Mouse (Mus musculus): ENCODE data around the gene Ppp2r1b. TPM values are rescaled to one million over a fixed set of nuclear protein-coding genes. Genes with fewer than 3 reads are reported as not detected.
A peak's percentile ranks its signal among the peaks of the same experiment; 100 is the strongest.

The Ppp2r1b gene
- total RNA-seq, 2 experiments from 2014 or later, result 35.1 to 36.5 TPM

DNA sequence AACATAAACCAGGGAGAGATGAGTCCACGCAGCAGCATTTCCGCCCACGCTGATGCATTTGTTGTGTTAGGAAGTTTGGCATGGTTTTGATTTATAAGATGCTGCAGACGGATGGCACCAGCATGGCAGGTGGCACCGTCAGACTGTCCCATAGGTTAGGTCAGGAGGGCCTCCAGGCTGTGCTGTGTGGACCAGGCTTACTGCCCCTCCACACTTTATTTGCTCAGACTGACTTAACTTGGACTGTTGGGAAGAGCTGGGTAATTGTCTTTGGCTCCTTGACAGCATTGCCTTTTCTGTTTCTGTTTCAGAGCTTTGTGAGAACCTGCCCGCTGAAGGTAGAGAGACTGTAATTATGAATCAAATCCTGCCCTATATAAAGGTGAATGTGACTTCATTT, 21.9 kb downstream of the Ppp2r1b start:
- no peak for DNase-seq

DNA sequence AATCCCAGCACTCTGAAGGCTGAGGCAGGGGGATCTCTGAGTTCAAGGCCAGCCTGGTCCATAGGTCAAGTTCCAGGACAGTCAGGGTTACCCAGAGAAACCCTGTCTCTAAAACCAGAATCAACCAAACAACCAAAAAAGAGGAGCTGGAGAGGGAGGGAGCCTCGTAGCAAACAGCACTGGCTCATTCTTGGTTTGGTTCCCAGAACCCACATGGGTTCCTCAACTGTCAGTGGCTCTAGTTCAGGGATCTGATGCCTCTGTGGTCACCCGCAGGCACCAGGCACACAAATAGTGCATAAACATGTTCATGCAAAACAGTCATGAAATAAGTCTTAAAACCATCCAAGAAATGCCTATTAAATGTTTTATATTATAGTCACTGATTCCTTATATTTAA, 23.1 kb downstream of the Ppp2r1b start:
- no peak for DNase-seq

DNA sequence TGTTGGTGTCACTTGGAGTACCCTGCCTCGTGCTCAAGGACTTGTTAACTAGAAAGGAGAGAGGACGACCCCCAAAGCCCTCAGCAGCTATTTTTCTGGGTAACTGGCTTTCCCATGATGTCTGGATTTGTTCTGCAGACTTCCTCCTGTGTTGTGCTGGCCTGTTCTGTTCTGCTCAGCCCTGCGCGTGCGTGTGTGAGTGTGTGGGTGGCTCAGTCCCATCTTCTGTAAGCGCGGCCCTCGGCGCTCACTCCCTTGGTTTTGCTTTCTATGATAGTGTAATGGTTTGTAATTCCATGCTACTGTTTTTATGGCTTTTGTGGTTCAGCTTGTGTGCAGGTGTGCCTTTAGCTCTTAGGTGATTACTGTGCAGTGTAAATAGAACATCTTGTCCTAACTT, 28.1 kb downstream of the Ppp2r1b start:
- DNase-seq, result no peak

DNA sequence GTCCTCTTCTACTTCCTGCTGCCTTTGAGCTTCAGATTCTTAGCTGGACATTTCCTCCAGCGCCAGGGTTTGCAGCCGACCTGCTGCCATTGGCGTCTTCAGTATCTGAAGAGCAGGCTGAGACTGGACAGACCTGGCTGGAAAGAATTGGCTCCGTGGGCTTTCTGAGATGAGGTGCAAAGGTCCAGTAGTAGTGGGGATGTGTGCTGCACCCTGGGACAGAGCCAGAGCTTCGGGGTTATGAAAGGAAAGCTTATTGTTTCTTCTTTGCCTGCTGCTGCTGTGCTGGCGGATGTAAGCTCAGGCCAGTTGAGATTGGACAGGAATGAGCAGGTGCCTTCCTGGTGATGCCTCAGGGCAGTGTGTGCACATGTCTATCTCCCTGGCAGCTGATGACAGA, 28.9 kb downstream of the Ppp2r1b start:
- no peak for DNase-seq

DNA sequence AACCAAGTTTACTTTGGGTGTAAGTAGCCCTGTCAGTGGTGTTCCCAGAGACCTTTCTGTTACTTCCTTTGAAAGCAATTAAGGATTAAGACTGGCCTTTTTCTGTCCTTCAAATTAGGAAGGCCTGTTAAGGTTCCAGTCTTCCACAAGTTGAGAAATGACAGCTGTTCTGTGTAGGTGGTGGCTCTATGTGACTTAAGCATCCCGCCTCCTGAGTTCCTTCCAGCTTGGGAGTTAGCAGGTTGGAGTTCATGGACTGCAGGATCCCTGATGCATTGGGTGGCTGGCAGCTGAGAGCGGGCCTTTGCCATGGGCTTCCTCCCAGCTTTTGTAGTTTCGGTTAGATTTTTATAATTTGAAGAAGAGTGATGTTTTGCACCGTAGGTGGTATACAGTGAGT, 30.4 kb downstream of the Ppp2r1b start:
- no peak for DNase-seq

DNA sequence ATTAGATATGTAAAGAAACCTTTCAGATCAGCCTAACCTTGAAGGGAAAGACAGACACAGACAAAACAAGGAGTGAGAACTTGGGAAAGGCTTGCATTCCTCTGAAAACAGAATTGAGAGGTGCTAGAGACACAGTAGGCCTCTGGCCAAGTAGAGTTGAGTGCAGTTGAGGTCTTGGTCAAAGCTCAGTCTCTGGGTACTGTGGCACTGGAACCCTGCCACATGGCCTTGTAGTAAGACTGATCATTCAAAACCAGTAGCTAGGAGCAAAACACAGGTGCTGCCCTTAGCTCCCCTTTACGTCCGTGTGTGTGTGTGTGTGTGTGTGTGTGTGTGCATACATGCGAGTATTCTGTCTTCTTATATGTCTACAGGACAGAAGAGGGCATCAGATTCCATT, 31.2 kb downstream of the Ppp2r1b start:
- DNase-seq, result peak; percentile 82

DNA sequence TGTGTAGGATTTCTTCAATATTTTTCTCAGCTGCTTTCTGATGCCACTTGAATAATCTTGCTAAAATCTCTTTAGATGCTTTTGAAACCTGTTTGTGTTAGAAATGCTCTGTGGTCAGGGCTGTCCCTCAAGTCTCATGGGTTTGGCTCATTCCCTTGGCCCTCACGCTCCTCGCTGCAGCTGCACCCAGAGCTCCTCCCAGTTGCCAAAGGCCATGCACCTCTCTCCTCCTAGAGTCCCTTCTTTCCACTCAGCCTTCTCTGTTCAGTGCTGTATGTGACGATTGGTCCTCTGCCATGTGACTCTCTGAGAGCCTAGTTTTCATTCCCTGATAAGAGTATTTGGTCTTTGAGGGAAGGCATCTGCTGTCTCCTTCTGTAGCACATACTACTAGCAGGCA, 32.3 kb downstream of the Ppp2r1b start:
- no peak for DNase-seq

DNA sequence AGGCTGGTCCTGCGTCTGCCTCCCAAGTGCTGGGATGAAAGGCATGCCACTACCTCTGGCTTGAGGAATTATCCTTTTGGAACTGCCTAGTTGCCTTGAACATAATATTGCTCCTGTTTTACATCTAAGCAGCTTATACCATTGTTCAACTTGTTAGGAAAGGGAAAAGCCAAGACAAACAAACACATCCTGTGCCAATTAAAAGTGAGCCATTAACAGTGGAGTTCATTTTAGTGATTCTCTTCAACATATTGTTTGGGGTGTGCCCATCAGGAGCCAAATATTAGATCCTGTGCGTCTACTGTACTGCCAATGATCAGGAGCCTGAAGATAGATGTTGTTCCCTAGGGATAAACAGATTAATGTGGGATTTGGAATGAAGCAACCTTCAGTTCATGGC, 37.1 kb downstream of the Ppp2r1b start:
- DNase-seq, result no peak

DNA sequence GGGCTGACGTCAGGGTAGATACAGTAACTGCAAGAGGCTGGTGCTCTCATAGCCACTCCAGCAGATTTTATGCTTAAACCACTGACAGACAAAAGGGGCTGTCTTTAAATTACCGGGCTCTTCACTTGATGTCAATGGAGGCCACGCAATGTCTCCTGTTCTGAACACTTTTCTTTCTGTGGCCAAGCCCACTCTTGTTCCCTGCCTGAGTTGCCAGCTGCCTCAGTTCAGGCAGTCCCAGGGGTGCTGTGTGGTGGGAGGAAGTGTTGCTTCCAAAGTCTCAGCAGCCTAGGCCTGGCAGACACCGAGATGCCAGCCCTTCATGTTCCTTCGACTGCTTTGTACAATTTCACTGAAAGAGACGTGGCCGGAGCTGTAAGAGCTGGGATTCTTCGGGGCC, 39.0 kb downstream of the Ppp2r1b start:
- DNase-seq, result peak; percentile 57

DNA sequence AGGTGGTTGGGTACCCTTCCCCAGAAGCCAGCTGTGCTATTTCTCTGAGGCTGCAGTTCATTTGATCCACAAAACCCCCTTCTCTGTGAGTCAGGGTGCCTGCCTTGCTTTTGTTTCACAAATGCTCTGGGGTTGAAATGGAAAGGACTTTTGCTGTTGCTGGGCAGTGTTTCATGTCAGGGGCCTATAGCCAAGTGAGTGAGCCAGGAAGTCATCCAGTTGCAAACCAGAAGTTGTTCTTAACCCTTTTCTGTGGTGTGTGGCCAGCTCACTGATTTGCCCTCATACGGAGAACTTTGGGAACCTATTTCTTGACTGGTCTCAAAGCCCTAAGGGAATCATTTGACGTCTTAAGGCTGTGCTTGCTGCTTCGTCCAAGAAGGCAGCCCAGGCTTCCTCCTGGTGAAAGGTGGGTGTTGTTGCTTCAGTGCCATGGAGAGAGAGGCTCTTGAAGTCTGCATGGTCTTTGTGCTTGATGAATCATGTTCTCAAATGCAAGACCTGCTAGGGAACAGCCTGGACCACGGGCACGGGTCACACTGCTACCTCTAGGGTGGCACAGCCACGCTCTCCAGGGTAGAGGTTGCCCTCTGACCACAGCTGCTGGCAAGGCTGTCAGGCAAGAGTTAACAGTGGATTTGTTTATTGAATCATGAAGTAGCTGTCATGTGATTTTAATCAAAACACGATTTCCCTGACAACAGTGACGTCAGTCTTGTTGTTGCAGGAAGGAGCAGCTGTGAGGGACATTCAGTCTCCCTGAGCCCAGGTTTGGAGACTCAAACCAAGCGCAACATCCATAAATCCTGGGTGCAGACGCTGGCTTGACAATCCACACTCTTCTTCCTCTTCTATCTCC, 39.9 kb downstream of the Ppp2r1b start:
- peak; percentile 66 for DNase-seq

DNA sequence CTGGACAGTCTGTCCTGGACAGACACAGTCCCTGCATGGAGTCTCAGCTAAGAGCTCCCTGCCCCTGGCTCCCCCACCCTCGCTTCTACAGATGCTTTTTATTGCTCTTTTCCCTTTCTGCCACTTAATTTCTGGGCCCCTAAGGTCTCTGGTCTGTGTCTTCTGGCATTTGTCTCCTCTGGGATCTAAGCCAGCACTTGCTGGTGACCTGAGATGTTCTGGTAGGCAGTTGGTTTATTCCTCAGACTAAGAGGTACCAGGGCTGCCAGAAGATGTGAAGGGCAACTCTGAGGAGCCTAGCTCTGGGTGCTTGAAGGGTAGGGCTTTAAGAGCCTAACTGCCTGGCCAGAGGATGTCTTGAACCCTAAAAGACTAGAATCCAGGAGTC, 40.5 kb downstream of the Ppp2r1b start:
- DNase-seq, result peak; percentile 45

DNA sequence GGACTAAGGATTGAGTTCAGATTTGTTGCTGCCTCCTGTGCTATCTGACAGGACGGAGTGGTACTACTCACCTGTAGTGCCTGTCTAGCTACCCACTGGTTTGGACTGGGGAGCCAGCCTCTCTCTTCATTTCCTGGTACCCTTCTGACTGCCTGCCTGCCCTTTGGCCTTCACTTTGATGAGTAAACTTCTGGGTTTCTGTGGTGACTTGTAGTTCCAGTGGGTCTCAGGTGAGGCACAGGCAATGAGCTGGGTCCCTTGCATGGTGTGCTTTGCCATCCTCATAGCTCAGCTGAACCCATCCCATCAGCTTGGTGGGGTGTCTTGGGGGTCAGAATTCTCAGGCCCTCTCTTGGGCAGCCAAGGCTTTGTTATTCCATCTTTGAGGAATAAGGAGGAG, 41.8 kb downstream of the Ppp2r1b start:
- DNase-seq, result no peak

DNA sequence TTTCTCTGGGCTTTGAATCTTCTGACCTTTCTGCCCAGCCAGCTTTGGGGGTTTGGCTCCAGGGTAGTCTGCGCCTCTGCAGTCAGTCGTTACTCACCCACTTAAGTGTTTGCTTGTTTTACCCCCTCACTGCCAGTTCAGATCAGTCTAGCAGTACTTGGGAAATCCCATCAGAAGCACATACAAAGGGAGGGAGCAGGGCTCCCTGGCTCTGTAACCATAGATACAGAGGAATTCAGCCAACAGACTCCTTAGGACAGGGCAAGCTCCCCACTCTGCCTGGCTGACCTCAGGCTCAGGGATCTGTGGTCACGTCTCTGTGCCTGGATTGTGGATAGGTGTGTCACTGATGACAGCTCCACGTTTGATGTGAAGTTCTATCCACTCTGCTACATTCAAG, 42.2 kb downstream of the Ppp2r1b start:
- DNase-seq, result no peak

DNA sequence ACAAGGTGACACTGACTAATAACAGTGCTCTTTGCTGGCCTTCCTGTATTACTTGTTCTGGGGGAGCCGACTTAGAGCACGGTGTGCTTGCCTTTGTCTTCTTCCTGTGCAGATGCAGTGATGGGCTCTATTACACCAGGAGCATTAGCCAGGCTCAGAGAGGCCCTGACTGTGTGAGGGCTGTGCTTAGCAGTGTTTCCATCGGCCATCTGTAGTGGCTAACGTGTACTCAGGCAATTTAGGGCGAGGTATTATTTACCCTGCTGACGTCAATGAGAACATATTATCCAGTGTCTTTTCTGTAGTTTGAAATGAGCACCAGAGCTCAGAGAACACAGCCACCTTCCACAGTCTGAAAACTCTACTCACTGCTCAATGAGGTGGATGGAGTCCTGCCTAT, 44.1 kb downstream of the Ppp2r1b start:
- DNase-seq, result no peak

DNA sequence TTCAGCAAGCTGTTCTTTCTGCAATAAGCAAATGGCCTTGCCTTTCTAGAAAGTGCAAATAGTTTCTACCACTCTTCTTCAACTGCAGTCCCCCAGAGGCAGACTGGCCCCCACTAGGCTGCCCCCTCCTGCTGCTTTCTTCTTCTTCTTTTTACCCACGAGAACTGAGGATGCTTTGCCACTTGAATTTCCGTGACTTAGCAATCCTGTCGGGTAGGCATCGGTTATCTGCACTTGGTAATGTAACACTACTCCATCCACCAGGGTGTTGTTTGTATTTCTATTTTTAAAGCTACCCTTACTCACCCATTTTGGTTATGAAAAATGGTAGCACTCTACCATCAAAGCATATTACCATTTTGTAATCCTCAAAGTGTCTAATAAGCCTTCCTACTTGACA, 44.9 kb downstream of the Ppp2r1b start:
- no peak for DNase-seq

DNA sequence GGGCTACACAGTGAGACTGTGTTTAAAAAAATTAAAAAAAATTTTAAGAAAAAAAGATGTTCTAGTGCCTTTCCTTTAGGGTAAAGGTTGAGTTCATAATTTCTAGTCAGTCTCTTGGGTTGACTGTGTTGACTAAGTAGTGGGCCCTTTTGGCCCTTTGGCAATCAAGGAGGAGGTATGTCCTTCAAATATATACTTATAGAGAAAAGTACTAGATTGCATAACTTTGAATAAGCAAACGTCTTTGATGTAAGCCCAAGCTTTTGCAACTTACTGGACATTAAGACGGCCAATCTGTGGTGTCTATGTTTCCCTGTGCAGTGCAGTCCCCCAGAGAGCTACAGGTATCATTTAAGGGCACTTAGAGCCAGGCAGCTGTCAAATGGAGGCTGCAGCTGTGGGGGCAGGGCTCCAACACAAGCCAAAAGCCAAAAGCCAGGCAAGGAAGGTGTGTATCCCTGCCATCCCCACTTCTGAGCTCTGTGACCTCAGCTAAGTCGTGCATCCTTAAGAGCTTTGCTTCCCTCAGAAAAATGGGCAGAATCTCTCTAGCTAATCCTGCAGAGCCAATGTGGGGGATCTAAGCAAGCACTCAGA, 45.5 kb downstream of the Ppp2r1b start:
- DNase-seq, result no peak

DNA sequence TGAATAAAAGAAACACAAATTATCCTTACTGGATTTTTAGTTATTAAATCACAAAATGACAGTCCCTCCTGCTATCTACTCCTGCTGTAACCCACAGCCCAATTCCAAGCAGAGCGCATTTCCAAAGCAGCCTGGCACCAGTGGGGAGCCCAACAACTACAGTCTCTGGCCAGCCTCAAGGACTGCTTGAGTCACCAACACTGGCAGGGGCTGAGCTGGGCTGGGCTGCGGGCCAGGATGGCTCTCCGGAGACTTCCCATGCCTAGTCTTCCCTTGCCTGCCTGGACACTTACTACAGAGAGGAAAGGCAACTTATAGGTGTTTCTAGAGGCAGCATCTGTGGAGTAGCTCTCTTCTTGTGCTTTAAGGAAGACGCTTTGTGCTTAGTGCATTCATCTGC, 48.6 kb downstream of the Ppp2r1b start:
- DNase-seq, result peak; percentile 95

DNA sequence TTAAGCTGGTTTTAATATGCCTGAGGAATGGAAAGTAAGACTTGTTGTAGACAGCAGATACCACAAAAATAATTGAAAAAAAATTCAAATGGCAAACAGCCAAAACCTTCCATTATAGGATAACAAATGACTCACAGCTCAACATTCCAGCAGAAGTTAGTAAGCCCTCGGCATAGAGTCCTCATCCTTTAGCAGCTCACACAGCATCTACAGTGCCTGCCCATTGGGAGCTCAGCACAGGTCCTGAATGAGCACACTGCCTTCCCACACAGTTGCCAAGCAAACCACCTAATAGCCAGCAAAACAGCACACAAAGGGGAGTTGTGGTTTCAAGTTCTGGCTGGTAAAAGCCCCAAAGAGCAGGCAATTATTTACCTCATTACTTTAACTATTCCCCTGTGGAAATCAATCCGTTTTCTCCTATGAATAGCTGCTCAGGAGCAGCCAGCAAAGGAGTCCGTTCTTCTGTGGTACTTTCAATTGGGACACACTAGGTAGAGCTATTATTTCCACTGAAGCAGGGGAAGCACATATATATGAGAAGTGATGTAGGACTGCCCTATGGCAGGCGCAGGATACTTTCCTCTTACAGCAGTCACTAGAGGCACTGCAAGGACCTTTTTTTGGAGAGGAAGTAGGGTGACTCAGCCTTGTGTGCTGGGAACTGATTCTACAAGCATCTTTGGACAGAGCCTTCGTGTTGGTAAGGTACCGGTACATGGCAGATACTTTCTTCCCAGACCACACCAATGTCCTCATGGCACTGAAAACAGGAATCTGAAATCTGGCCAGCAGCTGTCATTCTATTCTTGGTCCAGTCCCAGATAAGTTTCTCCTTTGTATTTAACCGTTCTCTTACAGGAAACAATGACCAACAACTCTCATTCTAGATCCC, 55.2 kb downstream of the Ppp2r1b start:
- no peak for DNase-seq

DNA sequence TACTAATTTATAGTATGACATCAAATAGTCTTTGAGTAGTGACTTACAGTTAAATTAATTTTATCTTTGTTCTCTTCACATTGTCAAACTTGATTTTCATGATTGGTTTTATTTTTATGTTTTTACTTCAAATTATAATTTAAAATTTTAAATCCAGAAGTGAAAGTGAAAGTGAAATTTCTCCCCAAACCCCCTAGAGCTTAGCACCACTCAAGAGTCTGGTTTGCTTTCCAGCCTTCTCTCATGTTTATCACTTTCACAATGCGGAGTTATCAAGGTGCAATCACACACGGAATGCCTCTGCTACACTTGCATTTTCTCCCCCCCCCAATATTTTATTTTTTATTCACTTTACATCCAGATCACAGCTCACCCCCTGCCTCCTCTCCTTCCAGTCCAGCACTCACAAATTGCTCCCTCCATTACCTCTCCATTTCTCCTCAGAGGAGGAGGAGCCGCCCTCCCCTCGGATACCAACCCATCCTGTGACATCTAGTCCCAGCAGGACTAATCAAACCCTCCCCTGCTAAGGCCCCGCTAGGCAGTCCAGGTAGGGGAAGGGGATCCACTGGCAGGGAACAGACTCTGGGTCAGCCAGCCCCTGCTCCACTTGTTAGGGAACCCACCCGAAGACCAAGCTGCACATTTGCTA, 59.2 kb downstream of the Ppp2r1b start:
- no peak for DNase-seq

DNA sequence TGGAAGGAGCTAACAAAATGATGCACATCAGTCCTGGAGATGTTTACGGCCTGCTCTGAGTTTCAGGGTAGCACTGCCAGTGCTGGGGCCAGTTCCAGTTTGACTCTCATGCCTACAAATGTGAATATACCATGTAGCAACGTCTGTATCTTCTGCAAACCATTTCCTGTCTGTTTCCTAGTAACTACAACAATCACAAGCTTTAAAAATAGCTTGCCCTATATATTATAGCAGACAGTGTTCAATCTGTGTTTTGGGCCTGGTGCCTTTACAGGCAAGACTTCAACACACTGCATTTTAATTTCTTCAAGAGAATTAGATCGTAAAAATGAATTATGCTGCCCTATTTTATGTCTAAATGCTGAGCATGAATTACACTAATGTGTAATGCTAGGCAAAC, 60.2 kb downstream of the Ppp2r1b start:
- DNase-seq, result no peak

DNA sequence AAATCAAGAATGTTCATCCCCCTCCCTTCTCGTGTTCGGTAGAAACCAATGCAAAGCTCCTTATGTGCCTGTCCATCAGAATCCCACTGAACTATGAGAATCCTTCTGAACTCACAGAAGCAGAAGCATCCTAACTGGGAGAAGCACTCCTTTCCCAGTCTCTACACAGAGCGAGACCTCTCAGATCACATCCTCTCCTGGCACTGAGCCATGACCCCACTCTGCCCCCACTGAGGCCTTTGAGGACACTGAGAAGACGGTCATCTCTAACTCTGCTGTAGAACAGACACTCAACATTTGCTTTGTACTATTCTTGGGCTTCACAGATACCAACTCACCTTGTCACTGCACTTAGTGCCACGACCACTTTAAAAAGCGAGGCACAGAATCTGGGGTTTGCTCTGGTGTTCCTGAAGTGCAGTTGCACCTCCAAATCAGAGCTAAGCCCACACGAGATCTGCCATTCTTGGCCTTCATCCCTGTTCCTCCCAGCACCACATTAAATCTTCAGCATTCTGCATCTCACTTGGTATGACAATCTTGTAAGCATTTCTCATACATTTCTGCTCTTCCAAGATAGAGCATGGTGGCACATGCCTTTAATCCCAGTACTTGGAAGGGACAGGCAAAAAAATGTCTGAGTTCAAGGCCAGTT, 66.9 kb downstream of the Ppp2r1b start:
- no peak for DNase-seq

DNA sequence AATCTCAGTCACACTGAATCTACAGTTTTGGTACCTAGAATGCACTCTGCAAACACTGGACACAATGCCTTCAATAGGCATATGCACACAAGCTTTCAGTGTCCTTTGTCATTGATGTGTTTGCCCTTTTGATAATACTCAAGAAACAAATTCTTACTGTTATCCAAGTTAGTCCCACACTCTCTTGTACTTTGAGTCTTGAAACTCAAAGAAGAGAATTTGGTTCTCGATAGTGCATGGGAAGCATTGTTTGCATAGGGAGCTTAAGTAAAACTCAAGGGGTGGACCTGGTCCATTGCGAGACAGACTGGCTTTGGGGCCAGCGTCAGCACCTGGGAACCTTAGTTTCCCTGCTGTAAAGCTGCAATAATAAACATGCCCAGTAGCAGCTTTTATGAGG, 73.0 kb downstream of the Ppp2r1b start:
- DNase-seq, result no peak
